22 mouse cellular contexts compared by ENCODE assay signal in genomic region chr6:8742449-8742848, GRCm38 (mm10). TPM values are rescaled to one million over a fixed set of nuclear protein-coding genes. Genes with fewer than 3 reads are reported as not detected.
DNase-seq lines count a peak whose midpoint lies in the region; ATAC-seq lines count a peak whose summit lies in the region.
"Had no signal": no experiment of that assay in that cellular context is flagged by ENCODE, and none has a peak within 500 bp of the region (broad histone marks: within the 10 kb centered on the region; RNA-seq: fewer than 3 reads in every experiment).

No protein-coding gene starts in this region.

- H3K9ac ChIP-seq in hindbrain, embryonic 12.5 days = no peak overlapping the region
- H3K9ac ChIP-seq: limb, embryonic 15.5 days; liver, embryonic 15.5 days; midbrain, embryonic 12.5 days; neural tube, embryonic 13.5 days had no signal

- H3K27ac ChIP-seq in hindbrain, embryonic 10.5 days = 0 out of 2 replicates have a peak overlapping the region, but pooled peaks have one; percentile 62
- H3K27ac ChIP-seq in hindbrain, embryonic 12.5 days = no peak overlapping the region
- H3K27ac ChIP-seq: limb, embryonic 15.5 days; liver, embryonic 15.5 days; midbrain, embryonic 12.5 days; neural tube, embryonic 13.5 days had no signal

- peaks cover 13% of the 10 kb centered on the region for H3K4me1 ChIP-seq in hindbrain, embryonic 10.5 days (replicated peaks)
- no peaks in the 10 kb centered on the region for H3K4me1 ChIP-seq in hindbrain, embryonic 12.5 days
- H3K4me1 ChIP-seq: limb, embryonic 15.5 days; liver, embryonic 15.5 days; midbrain, embryonic 12.5 days; neural tube, embryonic 13.5 days had no signal

- peak; percentile 53 for DNase-seq in hindbrain, embryonic 10.5 days (ENCODE audit: low spot score)
- DNase-seq in R1 (ENCODE audit: low read depth, low spot score) = peak; percentile 23
- peak; percentile 43 for DNase-seq in embryo, embryonic 9.5 days (ENCODE audit: extremely low spot score)
- DNase-seq in forelimb bud, embryonic 11.5 days (ENCODE audit: low read depth, low spot score) = peak; percentile 84
- DNase-seq in thymus, postnatal 36 days = no peak
- no peak for DNase-seq in spleen, postnatal 4 days (ENCODE audit: low spot score in 2 of 2)
- DNase-seq: adrenal gland, postnatal 10 days; cerebellum, adult 11-12 months; cerebellum, postnatal 14 days; heart, postnatal 36 days; kidney, adult 8-10 months; kidney, postnatal 4 days; thymus, adult 2 months had no signal

- H3K27me3 ChIP-seq in hindbrain, embryonic 10.5 days (ENCODE audit: insufficient read depth, poor library complexity, severe bottlenecking) = no peaks in the 10 kb centered on the region
- H3K27me3 ChIP-seq in hindbrain, embryonic 12.5 days = no peaks in the 10 kb centered on the region
- H3K27me3 ChIP-seq: limb, embryonic 15.5 days; liver, embryonic 15.5 days; midbrain, embryonic 12.5 days; neural tube, embryonic 13.5 days had no signal

- no peak overlapping the region for H3K4me3 ChIP-seq in hindbrain, embryonic 10.5 days
- H3K4me3 ChIP-seq in hindbrain, embryonic 12.5 days = no peak overlapping the region
- H3K4me3 ChIP-seq: limb, embryonic 15.5 days; liver, embryonic 15.5 days; midbrain, embryonic 12.5 days; neural tube, embryonic 13.5 days had no signal

- no peak for ATAC-seq in hindbrain, embryonic 12.5 days (ENCODE audit: low FRiP score)
- no peak for ATAC-seq in cerebellum, adult (ENCODE audit: insufficient number of reproducible peaks, low FRiP score, low TSS enrichment)
- ATAC-seq: activated CD4-positive, CD25-positive, alpha-beta regulatory T cell, adult 4 months; inflammation-experienced regulatory T-cells, adult 6 months; lung, postnatal 0 days had no signal

- 26% methylated on average over 3 of the region's 3 CpGs for WGBS in hindbrain, embryonic 10.5 days
- WGBS in hindbrain, embryonic 12.5 days = 26% methylated on average over 3 of the region's 3 CpGs

- no peaks in the 10 kb centered on the region for H3K36me3 ChIP-seq in hindbrain, embryonic 10.5 days
- H3K36me3 ChIP-seq in hindbrain, embryonic 12.5 days = no peaks in the 10 kb centered on the region
- H3K36me3 ChIP-seq: limb, embryonic 15.5 days; liver, embryonic 15.5 days; midbrain, embryonic 12.5 days; neural tube, embryonic 13.5 days had no signal

- no peaks in the 10 kb centered on the region for H3K9me3 ChIP-seq in hindbrain, embryonic 10.5 days
- H3K9me3 ChIP-seq in hindbrain, embryonic 12.5 days (replicated peaks) = no peaks in the 10 kb centered on the region
- H3K9me3 ChIP-seq: limb, embryonic 15.5 days; liver, embryonic 15.5 days; midbrain, embryonic 12.5 days; neural tube, embryonic 13.5 days had no signal

- H3K4me2 ChIP-seq in hindbrain, embryonic 12.5 days (replicated peaks) = no peak overlapping the region
- H3K4me2 ChIP-seq: limb, embryonic 15.5 days; liver, embryonic 15.5 days; midbrain, embryonic 12.5 days; neural tube, embryonic 13.5 days had no signal

RNA-seq across cellular contexts. Expression of gene Ica1, which starts 35.8 kb away (rescaled TPM):
- 14.8 and 17.7 TPM in 2 replicates for polyA plus RNA-seq in hindbrain, embryonic 10.5 days (2016; fragmentation: Nextera tagmentation; extraction: Ambion mirVana)
- 27.0 and 32.8 TPM in 2 replicates for polyA plus RNA-seq in hindbrain, embryonic 12.5 days (2016; fragmentation: Nextera tagmentation; extraction: Ambion mirVana)

Comparison
In these comparisons a context has a peak if more than half of its experiments do, and no peak if none do; other contexts are left out.
1. DNase-seq: peak in hindbrain, embryonic 10.5 days (single experiment), R1 (single experiment), embryo, embryonic 9.5 days (single experiment) and forelimb bud, embryonic 11.5 days (single experiment); none in thymus, postnatal 36 days (0 of 2) and spleen, postnatal 4 days (0 of 2).